Mouse (Mus musculus): ENCODE measurements at regions not wholly inside any gene's neighbourhood (a gene's known extent, or its start where the extent isn't known, plus 50 kb on each side); places are given as distances from the start of the nearest gene placed in this dataset.

- TF ChIP-seq ZC3H11A (IDR thresholded peaks at IDR 0.05; ENCODE audit: borderline replicate concordance, low read depth, low read length) (no peak), ZNF384 (IDR thresholded peaks at IDR 0.05; ENCODE audit: low read depth, low read length) (no peak), MAFK (IDR thresholded peaks at IDR 0.05; ENCODE audit: insufficient read depth, low read depth, low read length) (no peak), HCFC1 (IDR thresholded peaks at IDR 0.05; ENCODE audit: borderline replicate concordance, insufficient read depth, low read length) (no peak)
Observed at GRCm38 (mm10) chr2:124930719-124931118, 137.2 kb upstream of the Slc24a5 start.

All from ES-E14 (cell line).